Mouse (Mus musculus): ENCODE results near the gene Nme7. TPM values are rescaled to one million over a fixed set of nuclear protein-coding genes. Genes with fewer than 3 reads are reported as not detected.

Nme7 gene
- polyA plus RNA-seq, 1 experiment from 2014 or later: 46.1 TPM

DNA sequence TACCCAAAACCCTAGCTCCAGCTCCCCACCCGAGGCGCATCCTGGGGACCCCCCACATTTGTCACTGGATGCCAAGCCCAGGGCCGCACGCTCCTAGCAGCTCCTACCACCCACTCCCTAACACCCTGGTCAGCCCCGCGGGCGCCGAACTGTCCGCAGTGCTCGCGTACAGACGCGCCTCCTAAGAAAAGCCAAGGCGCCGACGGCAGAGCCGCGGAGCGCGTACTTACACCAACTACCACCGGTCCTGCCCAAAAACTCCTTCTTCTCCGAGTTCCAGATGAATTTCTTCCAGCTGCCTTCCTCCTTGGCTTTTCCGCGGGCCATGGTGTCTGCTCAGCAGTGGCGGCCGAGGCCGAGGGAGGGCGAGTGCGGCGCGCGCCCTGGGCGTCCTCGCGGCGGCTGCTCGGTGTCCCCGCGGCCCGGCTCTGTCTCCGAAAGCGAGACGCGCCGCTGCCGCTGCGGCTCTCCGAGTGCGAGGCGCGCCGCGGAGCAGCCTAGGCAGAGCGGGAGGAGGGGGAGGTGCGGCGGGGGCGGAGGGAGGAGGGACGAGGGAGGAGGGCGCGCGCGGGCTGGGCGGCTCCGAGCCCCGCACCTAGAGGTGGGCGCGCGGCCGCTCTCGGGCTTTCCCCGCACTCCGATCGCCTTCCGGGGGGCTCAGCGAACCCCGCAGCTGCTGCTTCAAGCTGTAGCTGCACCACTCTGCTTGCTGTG, 153.8 kb downstream of the Nme7 start:
- H3K27me3 ChIP-seq (replicated peaks; ENCODE audit: low read depth, poor library complexity, severe bottlenecking): peaks cover 81% of the 10 kb centered on the region
- H3K27ac ChIP-seq (replicated peaks): peak overlapping the region; percentile 81
- peak overlapping the region; percentile 74 for H3K4me3 ChIP-seq
- WGBS: under 1% methylated on average over 76 of the region's 76 CpGs
- DNase-seq (ENCODE audit: low spot score): peak; percentile 81
- 0 out of 2 replicates have a peak, but pooled peaks cover 5% of the 10 kb centered on the region for H3K36me3 ChIP-seq (replicated peaks)
- H3K4me1 ChIP-seq: peaks cover 43% of the 10 kb centered on the region
- no peaks in the 10 kb centered on the region for H3K9me3 ChIP-seq

DNA sequence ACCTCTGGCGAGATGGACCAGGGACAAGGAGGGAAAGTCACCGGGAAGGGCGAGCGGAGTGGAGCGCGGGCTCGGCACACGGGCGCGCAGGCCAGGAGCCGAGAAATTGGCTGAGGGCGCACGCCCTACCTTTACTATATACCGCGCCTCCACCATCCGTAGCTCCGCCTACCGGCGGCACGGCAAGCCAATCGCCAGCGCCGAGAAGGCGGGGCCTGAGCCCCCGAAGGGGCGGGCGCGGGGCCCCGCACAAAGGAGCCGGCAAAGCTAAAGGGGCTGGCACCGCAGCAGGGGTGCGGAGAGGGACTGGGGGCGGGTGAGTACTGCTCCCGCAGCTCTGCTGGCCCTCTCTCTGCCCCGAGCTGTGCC, 154.3 kb downstream of the Nme7 start, which contains the start of gene Atp1b1:
Gene Atp1b1 (minus strand): TSS at position 111 of the 369 bp plus-strand sequence.
- peaks cover 82% of the 10 kb centered on the region for H3K27me3 ChIP-seq (replicated peaks; ENCODE audit: low read depth, poor library complexity, severe bottlenecking)
- WGBS: under 1% methylated on average over 35 of the region's 35 CpGs
- H3K36me3 ChIP-seq (replicated peaks): no peaks in the 10 kb centered on the region
- peak; percentile 87 for DNase-seq (ENCODE audit: low spot score)
- peak within 1 kb of the TSS; percentile 81 for H3K27ac ChIP-seq (replicated peaks)
- peak within 1 kb of the TSS; percentile 74 for H3K4me3 ChIP-seq
- H3K4me1 ChIP-seq: peaks cover 43% of the 10 kb centered on the region
- H3K9me3 ChIP-seq: no peaks in the 10 kb centered on the region

DNA sequence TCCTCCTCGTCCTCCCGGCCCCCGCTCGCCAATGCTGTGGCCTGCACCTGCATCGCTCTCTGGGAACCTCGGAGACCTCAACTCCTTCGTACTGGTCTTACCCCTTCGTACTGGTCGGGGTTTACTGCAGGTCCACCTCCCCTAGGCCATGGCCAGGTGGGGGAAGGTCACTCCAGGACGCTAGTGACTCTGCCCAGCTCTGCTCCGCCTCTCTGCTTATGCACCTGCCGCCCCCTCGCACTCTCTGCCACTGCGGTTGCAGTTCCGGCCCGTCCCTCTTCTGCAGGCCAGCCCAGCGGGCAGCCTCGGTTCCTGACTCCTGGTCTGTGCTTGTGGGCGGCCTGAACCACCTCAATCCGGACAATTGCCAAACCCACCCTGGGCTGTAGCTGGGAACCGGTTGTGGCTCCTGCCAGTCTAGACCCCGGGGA, 154.7 kb downstream of the Nme7 start:
- Histone ChIP-seq H3K36me3 (replicated peaks) (no peaks in the 10 kb centered on the region), H3K4me3 (peak overlapping the region; percentile 74), H3K4me1 (peaks cover 43% of the 10 kb centered on the region), H3K27me3 (replicated peaks; ENCODE audit: low read depth, poor library complexity, severe bottlenecking) (peaks cover 82% of the 10 kb centered on the region), H3K9me3 (no peaks in the 10 kb centered on the region), H3K27ac (replicated peaks) (peak overlapping the region; percentile 81)
- 3% methylated on average over 22 of the region's 22 CpGs for WGBS
- no peak for DNase-seq (ENCODE audit: low spot score)

DNA sequence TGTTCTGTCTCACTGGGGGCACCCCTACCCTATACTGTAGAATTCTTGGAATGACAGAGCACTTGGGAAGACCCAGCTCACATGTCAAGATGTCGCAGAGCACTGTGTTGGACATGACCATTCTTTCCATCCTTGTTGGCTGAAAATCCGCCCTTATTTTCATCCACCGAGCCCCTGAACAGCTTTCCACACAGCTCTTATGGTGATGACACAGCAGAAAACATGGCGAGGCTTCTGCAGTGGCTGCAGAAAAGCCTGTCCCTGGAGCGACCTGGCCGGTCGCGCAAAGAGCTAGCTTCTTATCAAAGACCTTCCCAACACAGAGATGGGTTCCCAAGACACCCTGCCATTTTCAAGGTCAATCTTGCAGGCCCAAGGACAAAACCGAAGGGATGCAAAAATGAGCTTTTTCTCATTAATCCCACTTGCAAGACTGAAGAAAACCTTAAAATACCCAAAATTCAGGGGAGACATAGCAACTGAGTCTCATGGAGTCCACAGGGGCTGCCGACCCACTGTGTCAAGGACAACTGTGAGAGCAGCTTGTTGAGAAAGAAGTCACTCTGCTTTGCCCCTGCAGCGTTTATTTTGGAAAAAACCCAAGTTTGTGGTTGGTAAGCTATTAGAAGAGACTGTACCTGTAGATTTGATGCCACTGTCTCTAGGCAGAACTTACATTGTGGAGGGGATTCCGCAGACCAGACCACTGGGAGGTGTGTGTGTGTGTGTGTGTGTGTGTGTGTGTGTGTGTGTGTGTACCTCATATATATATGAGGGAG, 155.4 kb downstream of the Nme7 start:
- DNase-seq (ENCODE audit: low spot score): no peak
- Histone ChIP-seq H3K4me3 (peak overlapping the region; percentile 74), H3K4me1 (peaks cover 40% of the 10 kb centered on the region), H3K36me3 (replicated peaks) (no peaks in the 10 kb centered on the region), H3K27ac (replicated peaks) (no peak overlapping the region), H3K9me3 (no peaks in the 10 kb centered on the region), H3K27me3 (replicated peaks; ENCODE audit: low read depth, poor library complexity, severe bottlenecking) (peaks cover 82% of the 10 kb centered on the region)
- WGBS: 57% methylated on average over 12 of the region's 12 CpGs

DNA sequence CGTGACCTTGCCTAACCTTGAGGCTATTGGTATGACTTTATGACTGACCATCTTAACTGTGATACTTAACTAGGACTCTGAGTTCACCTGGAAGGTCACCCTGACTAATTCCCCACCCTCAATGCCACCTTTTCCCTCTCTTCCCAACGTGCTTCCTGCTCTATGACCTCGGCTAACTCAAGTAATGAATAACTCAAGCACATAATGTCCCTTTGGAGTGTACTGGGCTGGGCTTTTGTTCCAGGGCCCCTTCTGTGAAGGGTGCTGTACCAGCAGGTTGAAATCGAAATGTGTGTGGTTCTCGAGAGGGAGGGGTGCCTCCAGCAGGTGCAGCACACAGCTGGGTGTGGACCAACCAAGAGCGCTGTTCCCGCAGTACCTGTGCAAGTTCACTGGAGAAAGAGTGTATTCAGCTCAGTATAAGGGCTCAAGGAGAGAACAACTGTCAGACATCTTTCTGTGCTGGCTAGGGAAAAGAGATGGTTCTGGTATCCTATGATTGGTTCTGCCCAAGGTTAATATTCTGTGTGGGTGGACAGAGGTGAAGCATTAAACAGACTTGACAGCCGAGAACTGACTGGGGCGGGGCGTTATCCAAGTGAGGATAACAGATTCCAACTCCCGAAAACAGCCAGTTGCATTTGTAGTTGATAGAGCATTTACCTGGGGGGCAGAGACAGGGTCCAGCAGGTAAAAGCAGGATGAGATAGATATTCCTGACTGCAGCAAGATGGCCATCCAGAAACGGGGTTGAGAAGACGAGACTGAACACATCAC, 157.2 kb downstream of the Nme7 start:
- Histone ChIP-seq H3K27me3 (replicated peaks; ENCODE audit: low read depth, poor library complexity, severe bottlenecking) (peaks cover 67% of the 10 kb centered on the region), H3K4me1 (peaks cover 26% of the 10 kb centered on the region), H3K9me3 (no peaks in the 10 kb centered on the region), H3K27ac (replicated peaks) (no peak overlapping the region), H3K4me3 (no peak overlapping the region), H3K36me3 (replicated peaks) (no peaks in the 10 kb centered on the region)
- WGBS: 78% methylated on average over 13 of the region's 13 CpGs
- no peak for DNase-seq (ENCODE audit: low spot score)

DNA sequence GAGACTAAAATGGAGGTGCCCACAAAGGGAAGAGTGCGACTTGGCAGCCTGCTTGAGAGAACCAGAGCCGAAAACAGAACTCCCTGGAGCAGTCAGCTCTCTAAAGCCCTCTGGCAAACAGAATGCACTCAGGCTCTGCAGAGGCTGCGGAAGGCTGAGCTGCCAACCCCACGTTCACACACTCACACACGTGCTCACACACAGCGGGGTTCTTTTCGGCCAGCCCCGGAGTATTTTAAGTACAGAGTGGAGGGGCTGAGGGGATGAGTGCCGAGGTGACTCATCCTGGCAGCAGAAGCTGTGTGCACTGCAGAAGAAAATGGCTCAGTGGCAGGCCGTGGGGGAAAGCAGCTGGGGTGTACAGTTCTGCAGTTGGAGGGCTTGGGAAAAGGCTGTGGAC, 157.8 kb downstream of the Nme7 start:
- no peak overlapping the region for H3K27ac ChIP-seq (replicated peaks)
- peaks cover 61% of the 10 kb centered on the region for H3K27me3 ChIP-seq (replicated peaks; ENCODE audit: low read depth, poor library complexity, severe bottlenecking)
- H3K9me3 ChIP-seq: no peaks in the 10 kb centered on the region

DNA sequence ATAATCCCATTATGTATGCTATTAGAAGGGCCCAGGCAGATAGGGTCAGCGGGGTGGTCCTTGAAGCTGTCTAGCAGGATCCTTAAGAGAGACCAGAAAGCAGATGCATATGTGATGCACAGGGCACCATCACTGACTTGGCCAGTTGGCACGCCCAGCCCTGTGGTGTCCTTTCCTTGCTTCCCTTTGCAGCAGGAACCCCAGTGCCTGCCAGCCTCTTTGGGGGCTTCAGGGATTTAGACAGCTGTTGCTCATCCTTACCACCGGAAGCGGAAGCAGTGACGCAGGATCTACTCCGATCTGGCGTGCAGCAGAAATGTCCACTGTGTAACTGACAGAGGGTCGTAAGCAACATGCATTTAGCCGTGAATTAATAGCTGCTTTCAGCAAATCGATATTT, 163.5 kb downstream of the Nme7 start:
- no peak overlapping the region for H3K27ac ChIP-seq (replicated peaks)
- no peaks in the 10 kb centered on the region for H3K36me3 ChIP-seq (replicated peaks)
- DNase-seq (ENCODE audit: low spot score): no peak
- no peaks in the 10 kb centered on the region for H3K9me3 ChIP-seq
- H3K4me3 ChIP-seq: no peak overlapping the region
- 0 out of 2 replicates have a peak, but pooled peaks cover 4% of the 10 kb centered on the region for H3K27me3 ChIP-seq (replicated peaks; ENCODE audit: low read depth, poor library complexity, severe bottlenecking)
- no peaks in the 10 kb centered on the region for H3K4me1 ChIP-seq
- 94% methylated on average over 10 of the region's 10 CpGs for WGBS

More for the DNA sequence above, 157.8 kb downstream of the Nme7 start:
- Histone ChIP-seq H3K4me3 (no peak overlapping the region), H3K4me1 (peaks cover 21% of the 10 kb centered on the region), H3K36me3 (replicated peaks) (no peaks in the 10 kb centered on the region)
- no peak for DNase-seq (ENCODE audit: low spot score)
- 46% methylated on average over 10 of the region's 10 CpGs for WGBS

DNA sequence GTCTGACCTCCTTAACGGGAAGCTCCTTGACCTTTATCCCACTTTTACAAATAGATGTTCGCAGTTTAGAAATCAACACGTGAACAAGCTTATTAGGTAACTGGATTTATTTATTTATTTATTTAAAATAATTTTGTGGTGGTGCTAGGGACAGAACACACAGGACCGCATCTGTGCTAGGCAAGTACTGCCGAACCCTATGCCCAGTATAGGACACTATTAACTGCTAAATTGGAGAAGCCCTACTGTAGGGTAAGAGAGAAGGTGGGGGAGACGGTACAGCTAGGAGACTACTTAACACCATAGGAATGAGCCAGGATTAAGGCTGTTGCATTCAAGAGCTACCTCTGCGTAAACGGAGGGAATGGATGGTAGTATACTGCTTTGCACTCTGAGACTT, 164.4 kb downstream of the Nme7 start:
- Histone ChIP-seq H3K36me3 (replicated peaks) (no peaks in the 10 kb centered on the region), H3K9me3 (no peaks in the 10 kb centered on the region), H3K4me1 (no peaks in the 10 kb centered on the region), H3K27me3 (replicated peaks; ENCODE audit: low read depth, poor library complexity, severe bottlenecking) (no peaks in the 10 kb centered on the region), H3K4me3 (no peak overlapping the region), H3K27ac (replicated peaks) (no peak overlapping the region)
- 88% methylated on average over 8 of the region's 8 CpGs for WGBS
- DNase-seq (ENCODE audit: low spot score): no peak

DNA sequence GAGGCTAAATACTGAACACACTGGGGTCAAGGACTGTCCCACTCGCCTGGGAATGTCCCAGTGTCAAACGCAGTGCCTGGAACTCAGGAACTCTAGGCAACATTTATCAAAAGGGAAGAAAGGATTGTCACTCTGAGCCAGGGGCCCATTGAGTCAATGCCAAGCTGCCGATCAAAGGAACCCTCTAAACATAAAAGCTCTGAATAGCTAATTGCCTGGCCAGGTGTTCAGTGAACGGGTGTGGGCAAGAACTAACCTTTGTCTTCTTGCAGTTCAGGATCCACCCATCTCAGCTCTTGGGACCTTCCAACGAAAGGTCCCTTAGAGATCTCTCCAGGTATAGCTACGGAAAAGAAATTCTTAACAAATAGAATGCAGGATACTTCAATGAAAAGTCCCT, 167.1 kb downstream of the Nme7 start:
- 79% methylated on average over 6 of the region's 6 CpGs for WGBS
- no peak for DNase-seq (ENCODE audit: low spot score)
- Histone ChIP-seq H3K4me3 (no peak overlapping the region), H3K9me3 (no peaks in the 10 kb centered on the region), H3K27me3 (replicated peaks; ENCODE audit: low read depth, poor library complexity, severe bottlenecking) (no peaks in the 10 kb centered on the region), H3K27ac (replicated peaks) (no peak overlapping the region), H3K4me1 (no peaks in the 10 kb centered on the region), H3K36me3 (replicated peaks) (no peaks in the 10 kb centered on the region)

DNA sequence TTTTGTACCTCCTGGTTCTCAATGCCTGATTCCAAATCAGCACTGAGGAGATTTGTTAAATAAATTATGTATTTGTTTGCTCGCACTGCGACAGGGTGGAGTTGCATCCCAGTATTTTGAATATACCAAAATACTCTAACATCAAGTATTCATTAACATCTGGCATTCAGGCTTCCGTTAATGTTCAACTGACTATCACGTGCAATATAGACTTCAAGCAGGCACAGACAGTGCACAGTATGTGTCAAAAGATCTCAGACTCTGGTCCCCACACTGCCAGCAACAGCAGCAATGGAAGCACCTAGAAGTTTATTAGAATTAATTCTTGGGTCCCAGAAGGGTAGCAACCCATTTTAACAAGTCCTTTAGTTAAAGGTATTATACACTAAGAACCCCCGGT, 167.7 kb downstream of the Nme7 start:
- Histone ChIP-seq H3K27me3 (replicated peaks; ENCODE audit: low read depth, poor library complexity, severe bottlenecking) (no peaks in the 10 kb centered on the region), H3K4me3 (no peak overlapping the region), H3K9me3 (no peaks in the 10 kb centered on the region), H3K27ac (replicated peaks) (no peak overlapping the region), H3K4me1 (no peaks in the 10 kb centered on the region), H3K36me3 (replicated peaks) (no peaks in the 10 kb centered on the region)
- WGBS: 96% methylated on average over 5 of the region's 5 CpGs
- no peak for DNase-seq (ENCODE audit: low spot score)

DNA sequence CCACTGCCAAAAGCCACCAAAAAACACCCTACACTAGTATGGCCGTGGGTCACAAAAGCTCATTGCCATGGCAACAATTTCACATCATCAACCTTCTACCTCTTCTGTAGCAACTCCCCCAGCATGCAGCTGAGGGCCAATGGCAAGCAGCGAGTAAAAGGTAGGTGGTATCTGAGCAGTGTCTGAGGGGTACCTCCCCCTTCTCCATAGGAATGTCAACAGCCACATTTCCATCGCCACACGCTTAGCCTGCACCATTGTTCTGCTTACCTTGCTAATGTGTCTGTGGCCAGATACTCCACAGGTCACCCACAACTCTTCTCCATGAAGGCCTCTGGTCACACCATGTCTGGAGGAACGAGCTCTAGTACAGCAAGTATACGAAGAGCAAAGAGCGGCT, 169.5 kb downstream of the Nme7 start:
- no peak for DNase-seq (ENCODE audit: low spot score)
- Histone ChIP-seq H3K9me3 (no peaks in the 10 kb centered on the region), H3K27me3 (replicated peaks; ENCODE audit: low read depth, poor library complexity, severe bottlenecking) (no peaks in the 10 kb centered on the region), H3K36me3 (replicated peaks) (no peaks in the 10 kb centered on the region), H3K27ac (replicated peaks) (no peak overlapping the region), H3K4me3 (no peak overlapping the region), H3K4me1 (no peaks in the 10 kb centered on the region)
- WGBS: 90% methylated on average over 7 of the region's 7 CpGs

DNA sequence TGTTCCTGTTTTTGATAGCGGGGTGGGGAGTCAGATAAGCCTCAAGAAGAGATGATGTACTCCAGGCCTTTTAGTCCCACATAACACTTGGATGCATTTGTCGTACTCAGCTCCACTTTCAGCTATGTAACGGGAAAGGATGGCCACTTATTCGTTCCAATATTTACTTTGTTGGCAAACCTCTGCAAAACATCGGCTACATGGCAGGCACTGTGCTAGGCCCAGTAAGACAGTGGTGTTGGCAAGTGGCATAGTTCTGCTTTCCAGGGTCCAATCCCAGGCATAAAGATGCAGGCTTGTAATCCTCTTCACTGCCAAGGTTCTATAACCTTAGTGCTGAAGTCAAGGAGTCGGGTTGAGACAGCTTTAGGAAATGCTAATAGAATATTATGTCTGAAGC, 170.4 kb downstream of the Nme7 start:
- Histone ChIP-seq H3K4me3 (no peak overlapping the region), H3K36me3 (replicated peaks) (no peaks in the 10 kb centered on the region), H3K9me3 (no peaks in the 10 kb centered on the region), H3K27ac (replicated peaks) (no peak overlapping the region), H3K4me1 (no peaks in the 10 kb centered on the region), H3K27me3 (replicated peaks; ENCODE audit: low read depth, poor library complexity, severe bottlenecking) (no peaks in the 10 kb centered on the region)
- no peak for DNase-seq (ENCODE audit: low spot score)
- 93% methylated on average over 6 of the region's 6 CpGs for WGBS

Measured in embryonic facial prominence, embryonic 10.5 days (tissue).